Mouse (Mus musculus) stomach, embryonic 16.5 days (tissue): Measurements from ENCODE around the gene Foxj2. TPM values are rescaled to one million over a fixed set of nuclear protein-coding genes. Genes with fewer than 3 reads are reported as not detected.
A peak's percentile ranks its signal among the peaks of the same experiment; 100 is the strongest.

Source experiments
- ATAC-seq: fragments of 200-750 bp; cut with Nextera tagmentation; 2 replicates; pipeline ENCODE4 v1.8.0; 2017; ENCODE audit warnings: moderate number of reproducible peaks, moderate TSS enrichment; ENCODE audit not compliant: insufficient read depth, low FRiP score
- H3K27ac ChIP-seq: fragments of 300-500 bp; sonication (generic); 2 replicates; pipeline ENCODE4 v1.5.1; 2014; ENCODE audit warnings: low read length
- H3K27me3 ChIP-seq: fragments of 300-500 bp; sonication (generic); 2 replicates; pipeline ENCODE4 v1.6.1; 2014; ENCODE audit warnings: low read length, control low read depth, mixed read lengths; ENCODE audit not compliant: control insufficient read depth, insufficient read depth
- H3K36me3 ChIP-seq: fragments of 300-500 bp; sonication (generic); 2 replicates; pipeline ENCODE4 v1.6.1; 2014; ENCODE audit warnings: low read length; ENCODE audit not compliant: control insufficient read depth, insufficient read depth
- H3K4me1 ChIP-seq: fragments of 300-500 bp; sonication (generic); 2 replicates; pipeline ENCODE4 v1.6.1; 2014; ENCODE audit warnings: low read length, control low read depth, mixed read lengths; ENCODE audit not compliant: control insufficient read depth, insufficient read depth
- H3K4me2 ChIP-seq: fragments of 300-500 bp; sonication (generic); 2 replicates; pipeline ENCODE4 v1.6.1; 2014; ENCODE audit warnings: low read depth, low read length, mixed read lengths
- H3K4me3 ChIP-seq: fragments of 300-500 bp; sonication (generic); replicated peaks from 2 replicates; pipeline ENCODE4 v1.5.1; 2014; ENCODE audit warnings: mild to moderate bottlenecking, low read length
- H3K9ac ChIP-seq: fragments of 300-500 bp; sonication (generic); 2 replicates; pipeline ENCODE4 v1.6.1; 2014; ENCODE audit warnings: low read length
- H3K9me3 ChIP-seq: fragments of 300-500 bp; sonication (generic); replicated peaks from 2 replicates; pipeline ENCODE4 v1.6.1; 2016; ENCODE audit warnings: low read length, control low read depth; ENCODE audit not compliant: control insufficient read depth
- WGBS: fragments of 180-500 bp; shearing (Covaris S2); extraction: QIAGEN DNeasy Blood & Tissue Kit; methylation state at CpG from one replicate; pipeline ENCODE4 v1.1.7; 2014; 5-methylcytosine and 5-hydroxymethylcytosine counted together
- polyA plus RNA-seq: library from polyadenylated mRNA; unstranded; fragments of >200 nt; fragmentation: Nextera tagmentation; extraction: Ambion mirVana; gene quantifications from 2 replicates; pipeline ENCODE4 v1.2.1, GENCODE M21; 2015

Gene Foxj2
- polyA plus RNA-seq, 1 experiment from 2014 or later, result 5.9 TPM

- Histone ChIP-seq H3K9ac (no peak overlapping the region), H3K9me3 (no peaks in the 10 kb centered on the region), H3K36me3 (no peaks in the 10 kb centered on the region), H3K4me2 (no peak overlapping the region), H3K4me1 (no peaks in the 10 kb centered on the region), H3K4me3 (no peak overlapping the region), H3K27ac (no peak overlapping the region), H3K27me3 (no peaks in the 10 kb centered on the region)
- WGBS, result 45% methylated on average over 5 of the region's 5 CpGs
- ATAC-seq, result no peak
Observed at GRCm38 (mm10) chr6:122786275-122786674, 33.4 kb upstream of the Foxj2 start.

- Histone ChIP-seq H3K4me2 (no peak overlapping the region), H3K4me3 (no peak overlapping the region), H3K36me3 (no peaks in the 10 kb centered on the region), H3K27ac (no peak overlapping the region), H3K4me1 (no peaks in the 10 kb centered on the region), H3K9ac (no peak overlapping the region), H3K9me3 (no peaks in the 10 kb centered on the region), H3K27me3 (no peaks in the 10 kb centered on the region)
- ATAC-seq, result no peak
- 68% methylated on average over 8 of the region's 8 CpGs for WGBS
Observed at GRCm38 (mm10) chr6:122795254-122795935, 24.3 kb upstream of the Foxj2 start.

GRCm38 (mm10) chr6:122800640-122801300 is 18.9 kb upstream of the Foxj2 start:
- peak overlapping the region; percentile 99 for H3K4me2 ChIP-seq
- H3K27me3 ChIP-seq, result no peaks in the 10 kb centered on the region
- peak overlapping the region; percentile 58 for H3K4me3 ChIP-seq
- H3K27ac ChIP-seq, result peak overlapping the region; percentile 37; the same call in 1 of the 2 replicates
- no peaks in the 10 kb centered on the region for H3K36me3 ChIP-seq
- H3K9me3 ChIP-seq, result no peaks in the 10 kb centered on the region
- H3K9ac ChIP-seq, result peak overlapping the region; percentile 79
- peak; percentile 4; the same call in 1 of the 2 replicates for ATAC-seq
- peaks cover 13% of the 10 kb centered on the region; the same call in 1 of the 2 replicates for H3K4me1 ChIP-seq
- 42% methylated on average over 10 of the region's 10 CpGs for WGBS

GRCm38 (mm10) chr6:122801301-122801800 is 18.4 kb upstream of the Foxj2 start, which contains the start of gene Slc2a3:
TSS of gene Slc2a3 (minus strand) at chr6:122801640.
- Histone ChIP-seq H3K36me3 (no peaks in the 10 kb centered on the region), H3K9ac (peak within 1 kb of the TSS; percentile 79), H3K27ac (peak within 1 kb of the TSS; percentile 46; the same call in 1 of the 2 replicates), H3K4me3 (peak within 1 kb of the TSS; percentile 58), H3K27me3 (no peaks in the 10 kb centered on the region), H3K9me3 (no peaks in the 10 kb centered on the region), H3K4me2 (peak within 1 kb of the TSS; percentile 99), H3K4me1 (peaks cover 13% of the 10 kb centered on the region; the same call in 1 of the 2 replicates)
- WGBS, result under 1% methylated on average over 46 of the region's 46 CpGs
- ATAC-seq, result peak; percentile 61

- H3K9ac ChIP-seq, result peak overlapping the region; percentile 79
- peak overlapping the region; percentile 46; the same call in 1 of the 2 replicates for H3K27ac ChIP-seq
- H3K4me3 ChIP-seq, result peak overlapping the region; percentile 58
- H3K27me3 ChIP-seq, result no peaks in the 10 kb centered on the region
- ATAC-seq, result peak; percentile 63
- peak overlapping the region; percentile 99 for H3K4me2 ChIP-seq
- no peaks in the 10 kb centered on the region for H3K9me3 ChIP-seq
- peaks cover 13% of the 10 kb centered on the region; the same call in 1 of the 2 replicates for H3K4me1 ChIP-seq
- H3K36me3 ChIP-seq, result no peaks in the 10 kb centered on the region
- 4% methylated on average over 34 of the region's 34 CpGs for WGBS
Observed at GRCm38 (mm10) chr6:122801801-122802514, 17.8 kb upstream of the Foxj2 start.

- no peak overlapping the region for H3K4me3 ChIP-seq
- no peak overlapping the region for H3K4me2 ChIP-seq
- H3K27ac ChIP-seq, result no peak overlapping the region
- H3K4me1 ChIP-seq, result peaks cover 13% of the 10 kb centered on the region; the same call in 1 of the 2 replicates
- no peaks in the 10 kb centered on the region for H3K36me3 ChIP-seq
- 20% methylated on average over 5 of the region's 5 CpGs for WGBS
- no peaks in the 10 kb centered on the region for H3K9me3 ChIP-seq
- no peak; the same call in 1 of the 2 replicates for ATAC-seq
- H3K9ac ChIP-seq, result no peak overlapping the region
- no peaks in the 10 kb centered on the region for H3K27me3 ChIP-seq
Observed at GRCm38 (mm10) chr6:122804418-122804817, 15.3 kb upstream of the Foxj2 start.

- Histone ChIP-seq H3K27ac (peak overlapping the region; percentile 100), H3K4me2 (peak overlapping the region; percentile 79), H3K4me3 (peak overlapping the region; percentile 69), H3K36me3 (no peaks in the 10 kb centered on the region), H3K9ac (peak overlapping the region; percentile 74), H3K27me3 (no peaks in the 10 kb centered on the region), H3K4me1 (peaks cover 7% of the 10 kb centered on the region), H3K9me3 (no peaks in the 10 kb centered on the region)
- ATAC-seq, result no peak
- WGBS, result under 1% methylated on average over 11 of the region's 11 CpGs
Observed at GRCm38 (mm10) chr6:122810022-122810614, 9.6 kb upstream of the Foxj2 start.

GRCm38 (mm10) chr6:122810615-122811279 is 9.0 kb upstream of the Foxj2 start:
- Histone ChIP-seq H3K9me3 (no peaks in the 10 kb centered on the region), H3K36me3 (no peaks in the 10 kb centered on the region), H3K4me1 (peaks cover 7% of the 10 kb centered on the region), H3K4me3 (peak overlapping the region; percentile 69), H3K9ac (peak overlapping the region; percentile 91), H3K27me3 (no peaks in the 10 kb centered on the region), H3K4me2 (peak overlapping the region; percentile 79), H3K27ac (peak overlapping the region; percentile 100)
- peak; percentile 99 for ATAC-seq
- WGBS, result under 1% methylated on average over 30 of the region's 30 CpGs
